Mouse (Mus musculus) spleen, adult 12 weeks (tissue): ENCODE data around the gene Abcf1.

Experiments used
- DNase-seq: peaks from one replicate; pipeline ENCODE4 v3.0.0; 2022; ENCODE audit warnings: low spot score

The Abcf1 gene

GRCm38 (mm10) chr17:35919060-35919715 lies 50.4 kb downstream of the Abcf1 start:
- peak; percentile 86 for DNase-seq

GRCm38 (mm10) chr17:35918276-35919059 lies 51.1 kb downstream of the Abcf1 start:
- peak; percentile 42 for DNase-seq

- DNase-seq: peak; percentile 51
Observed at GRCm38 (mm10) chr17:35917463-35918251, 51.9 kb downstream of the Abcf1 start.

- DNase-seq: no peak
Observed at GRCm38 (mm10) chr17:35917143-35917462, 52.5 kb downstream of the Abcf1 start.

GRCm38 (mm10) chr17:35916297-35917142 lies 53.0 kb downstream of the Abcf1 start, which contains the start of the genes Mrps18b and Ppp1r10:
Gene Mrps18b (minus strand): TSS chr17:35916389.
Gene Ppp1r10 (plus strand): TSS chr17:35916434.
- peak; percentile 98 for DNase-seq

- no peak for DNase-seq
Observed at GRCm38 (mm10) chr17:35915538-35916296, 53.8 kb downstream of the Abcf1 start.

- no peak for DNase-seq
Observed at GRCm38 (mm10) chr17:35914975-35915374, 54.6 kb downstream of the Abcf1 start.

GRCm38 (mm10) chr17:35909919-35910369 lies 59.6 kb downstream of the Abcf1 start, which contains the start of gene Atat1:
Gene Atat1 (minus strand): TSS chr17:35910075.
- DNase-seq: peak; percentile 93

GRCm38 (mm10) chr17:35909186-35909918 lies 60.2 kb downstream of the Abcf1 start:
- no peak for DNase-seq

- DNase-seq: no peak
Observed at GRCm38 (mm10) chr17:35907609-35908008, 62.0 kb downstream of the Abcf1 start.
